Mouse (Mus musculus) hindbrain, embryonic 15.5 days (tissue): ENCODE results near the gene Higd1c. TPM values are rescaled to one million over a fixed set of nuclear protein-coding genes. Genes with fewer than 3 reads are reported as not detected.
A peak's percentile ranks its signal among the peaks of the same experiment; 100 is the strongest.
"Not testable (repeated sequence)": the region's sequence is repeated elsewhere in the genome, so short reads cannot be mapped to it uniquely, and the experiment has no call there.

Experiments used
- ATAC-seq: fragments of 200-750 bp; cut with Nextera tagmentation; 2 replicates; pipeline ENCODE4 v1.8.0; 2017; ENCODE audit warnings: low read depth, moderate number of reproducible peaks, moderate TSS enrichment; ENCODE audit not compliant: low FRiP score
- H3K27ac ChIP-seq: fragments of 300-500 bp; sonication (generic); replicated peaks from 2 replicates; pipeline ENCODE4 v1.5.1; 2015; ENCODE audit warnings: mild to moderate bottlenecking, inconsistent platforms
- H3K27me3 ChIP-seq: fragments of 300-500 bp; sonication (generic); 2 replicates; pipeline ENCODE4 v1.6.1; 2015; ENCODE audit warnings: control low read depth, inconsistent platforms
- H3K36me3 ChIP-seq: fragments of 300-500 bp; sonication (generic); 2 replicates; pipeline ENCODE4 v1.6.1; 2015; ENCODE audit warnings: control low read depth, inconsistent platforms
- H3K4me1 ChIP-seq: fragments of 300-500 bp; sonication (generic); replicated peaks from 2 replicates; pipeline ENCODE4 v1.6.1; 2015; ENCODE audit warnings: control low read depth, inconsistent platforms
- H3K4me2 ChIP-seq: fragments of 300-500 bp; sonication (generic); 2 replicates; pipeline ENCODE4 v1.6.1; 2015; ENCODE audit warnings: moderate library complexity, mild to moderate bottlenecking, inconsistent platforms
- H3K4me3 ChIP-seq: fragments of 300-500 bp; sonication (generic); 2 replicates; pipeline ENCODE4 v1.5.1; 2015; ENCODE audit warnings: mild to moderate bottlenecking, inconsistent platforms
- H3K9ac ChIP-seq: fragments of 300-500 bp; sonication (generic); 2 replicates; pipeline ENCODE4 v1.6.1; 2015; ENCODE audit warnings: inconsistent platforms
- H3K9me3 ChIP-seq: fragments of 300-500 bp; sonication (generic); 2 replicates; pipeline ENCODE4 v1.6.1; 2016; ENCODE audit warnings: control low read depth, inconsistent platforms
- WGBS: fragments of 180-500 bp; shearing (Covaris S2); methylation state at CpG from one replicate; pipeline ENCODE4 v1.1.7; 2015; 5-methylcytosine and 5-hydroxymethylcytosine counted together
- polyA plus RNA-seq: library from polyadenylated mRNA; unstranded; fragments of >200 nt; fragmentation: Nextera tagmentation; extraction: Ambion mirVana; gene quantifications from 2 replicates; pipeline ENCODE4 v1.2.1, GENCODE M21; 2015

Gene Higd1c
- polyA plus RNA-seq, 1 experiment from 2014 or later = 0.38 TPM

GRCm38 (mm10) chr15:100419311-100419710 lies 55.0 kb downstream of the Higd1c start:
- Histone ChIP-seq H3K4me2 (no peak overlapping the region), H3K4me3 (no peak overlapping the region), H3K9ac (no peak overlapping the region), H3K9me3 (no peaks in the 10 kb centered on the region), H3K4me1 (peaks cover 43% of the 10 kb centered on the region), H3K27ac (no peak overlapping the region), H3K27me3 (no peaks in the 10 kb centered on the region), H3K36me3 (no peaks in the 10 kb centered on the region)
- no peak for ATAC-seq
- WGBS = 71% methylated on average over 8 of the region's 8 CpGs

- H3K27me3 ChIP-seq = peaks cover 4% of the 10 kb centered on the region
- peaks cover 46% of the 10 kb centered on the region for H3K4me1 ChIP-seq
- H3K4me2 ChIP-seq = no peak overlapping the region
- H3K36me3 ChIP-seq = no peaks in the 10 kb centered on the region
- WGBS = 65% methylated on average over 9 of the region's 9 CpGs
- no peak for ATAC-seq
- no peak overlapping the region for H3K4me3 ChIP-seq
- H3K9me3 ChIP-seq = no peaks in the 10 kb centered on the region
- H3K9ac ChIP-seq = no peak overlapping the region
- H3K27ac ChIP-seq = no peak overlapping the region
Measured at GRCm38 (mm10) chr15:100419901-100420745, 55.8 kb downstream of the Higd1c start.

GRCm38 (mm10) chr15:100421059-100421757 lies 56.9 kb downstream of the Higd1c start:
- Histone ChIP-seq H3K4me1 (peaks cover 46% of the 10 kb centered on the region), H3K27me3 (peaks cover 14% of the 10 kb centered on the region), H3K36me3 (no peaks in the 10 kb centered on the region), H3K4me3 (peak overlapping the region; percentile 93), H3K9ac (no peak overlapping the region), H3K9me3 (no peaks in the 10 kb centered on the region), H3K4me2 (peak overlapping the region; percentile 95), H3K27ac (no peak overlapping the region)
- 35% methylated on average over 8 of the region's 8 CpGs for WGBS
- no peak for ATAC-seq

GRCm38 (mm10) chr15:100421758-100422197 lies 57.4 kb downstream of the Higd1c start, which contains the start of gene Gm5475:
Gm5475 (plus strand) TSS chr15:100422147.
- Histone ChIP-seq H3K4me3 (peak within 1 kb of the TSS; percentile 93), H3K27me3 (peaks cover 15% of the 10 kb centered on the region), H3K4me2 (peak within 1 kb of the TSS; percentile 95), H3K4me1 (peaks cover 46% of the 10 kb centered on the region), H3K9ac (peak within 1 kb of the TSS; percentile 87), H3K27ac (peak within 1 kb of the TSS; percentile 36)
- H3K9me3 ChIP-seq, H3K36me3 ChIP-seq, ATAC-seq: not testable (repeated sequence)
- 28% methylated on average over 3 of the region's 3 CpGs for WGBS

- H3K4me3 ChIP-seq = peak overlapping the region; percentile 93
- peak overlapping the region; percentile 36 for H3K27ac ChIP-seq
- whole genome bisulfite sequencing = under 1% methylated on average over 41 of the region's 44 CpGs
- peak overlapping the region; percentile 87 for H3K9ac ChIP-seq
- peak; percentile 60 for ATAC-seq
- peaks cover 46% of the 10 kb centered on the region for H3K4me1 ChIP-seq
- H3K36me3 ChIP-seq = no peaks in the 10 kb centered on the region
- peak overlapping the region; percentile 95 for H3K4me2 ChIP-seq
- H3K9me3 ChIP-seq = no peaks in the 10 kb centered on the region
- peaks cover 15% of the 10 kb centered on the region for H3K27me3 ChIP-seq
Measured at GRCm38 (mm10) chr15:100422476-100422875, 58.1 kb downstream of the Higd1c start.

- H3K27ac ChIP-seq = peak overlapping the region; percentile 36
- peak overlapping the region; percentile 87 for H3K9ac ChIP-seq
- H3K4me3 ChIP-seq = peak overlapping the region; percentile 93
- no peaks in the 10 kb centered on the region for H3K9me3 ChIP-seq
- peak; percentile 98 for ATAC-seq
- H3K27me3 ChIP-seq = peaks cover 15% of the 10 kb centered on the region
- H3K36me3 ChIP-seq = no peaks in the 10 kb centered on the region
- H3K4me1 ChIP-seq = peaks cover 46% of the 10 kb centered on the region
- peak overlapping the region; percentile 95 for H3K4me2 ChIP-seq
- under 1% methylated on average over 55 of the region's 65 CpGs for WGBS
Measured at GRCm38 (mm10) chr15:100422899-100423860, 58.8 kb downstream of the Higd1c start.

- H3K4me2 ChIP-seq = peak overlapping the region; percentile 95
- no peaks in the 10 kb centered on the region for H3K36me3 ChIP-seq
- peak overlapping the region; percentile 33; the same call in 1 of the 2 replicates for H3K9ac ChIP-seq
- 4% methylated on average over 14 of the region's 14 CpGs for WGBS
- H3K4me1 ChIP-seq = peaks cover 46% of the 10 kb centered on the region
- no peak overlapping the region for H3K27ac ChIP-seq
- peaks cover 15% of the 10 kb centered on the region for H3K27me3 ChIP-seq
- peak overlapping the region; percentile 93 for H3K4me3 ChIP-seq
- no peaks in the 10 kb centered on the region for H3K9me3 ChIP-seq
- ATAC-seq = no peak
Measured at GRCm38 (mm10) chr15:100423916-100424315, 59.6 kb downstream of the Higd1c start.

GRCm38 (mm10) chr15:100424396-100425122 lies 60.2 kb downstream of the Higd1c start, which contains the start of gene Slc11a2:
Slc11a2 (minus strand) TSS chr15:100425072.
- H3K4me1 ChIP-seq = peaks cover 41% of the 10 kb centered on the region
- no peaks in the 10 kb centered on the region for H3K36me3 ChIP-seq
- H3K27ac ChIP-seq = no peak within 1 kb of the TSS
- H3K4me2 ChIP-seq = peak within 1 kb of the TSS; percentile 95
- 27% methylated on average over 17 of the region's 17 CpGs for WGBS
- ATAC-seq = no peak
- H3K4me3 ChIP-seq = peak within 1 kb of the TSS; percentile 93
- H3K9me3 ChIP-seq = no peaks in the 10 kb centered on the region
- H3K9ac ChIP-seq = peak within 1 kb of the TSS; percentile 33; the same call in 1 of the 2 replicates
- peaks cover 15% of the 10 kb centered on the region for H3K27me3 ChIP-seq

GRCm38 (mm10) chr15:100428296-100428905 lies 64.1 kb downstream of the Higd1c start:
- Histone ChIP-seq H3K9me3 (no peaks in the 10 kb centered on the region), H3K36me3 (no peaks in the 10 kb centered on the region), H3K27me3 (peaks cover 15% of the 10 kb centered on the region), H3K4me3 (no peak overlapping the region), H3K9ac (no peak overlapping the region), H3K4me1 (peaks cover 12% of the 10 kb centered on the region), H3K27ac (no peak overlapping the region), H3K4me2 (no peak overlapping the region)
- no peak for ATAC-seq
- WGBS = 87% methylated on average over 13 of the region's 13 CpGs

- no peaks in the 10 kb centered on the region for H3K9me3 ChIP-seq
- no peaks in the 10 kb centered on the region for H3K36me3 ChIP-seq
- 60% methylated on average over 11 of the region's 11 CpGs for WGBS
- no peak overlapping the region for H3K4me3 ChIP-seq
- H3K4me1 ChIP-seq = no peaks in the 10 kb centered on the region
- peak; percentile 48; the same call in 1 of the 2 replicates for ATAC-seq
- no peak overlapping the region for H3K4me2 ChIP-seq
- H3K27me3 ChIP-seq = peaks cover 12% of the 10 kb centered on the region
- no peak overlapping the region for H3K9ac ChIP-seq
- H3K27ac ChIP-seq = peak overlapping the region; percentile 39; the same call in 1 of the 2 replicates
Measured at GRCm38 (mm10) chr15:100429959-100430565, 65.7 kb downstream of the Higd1c start.
